Mouse (Mus musculus): ENCODE measurements around the gene Clcc1.

- TF ChIP-seq CTCF (IDR thresholded peaks at IDR 0.05; ENCODE audit: low read depth, low read length) (no peak), POLR2A (IDR thresholded peaks at IDR 0.05; ENCODE audit: borderline replicate concordance, low read depth, low read length) (no peak)
Observed at GRCm38 (mm10) chr3:108640998-108641397, 12.7 kb upstream of the Clcc1 start.
